Mouse (Mus musculus) urinary bladder, adult 18-20 months (tissue): ENCODE data around the gene Dclk1.

Experiments used
- DNase-seq, 2 experiments: peaks; one replicate each; pipeline ENCODE4 v3.0.0; 2022; ENCODE audit warnings: low spot score in 2 of 2, mixed read lengths in 2 of 2

The Dclk1 gene

GRCm38 (mm10) chr3:55333511-55333910, 91.3 kb downstream of the Dclk1 start:
- no peak for DNase-seq

GRCm38 (mm10) chr3:55336895-55337294, 94.7 kb downstream of the Dclk1 start:
- peak in 1 of 2 experiments; percentile 39 for DNase-seq

GRCm38 (mm10) chr3:55337671-55338070, 95.5 kb downstream of the Dclk1 start:
- DNase-seq: no peak

- DNase-seq: no peak
Measured at GRCm38 (mm10) chr3:55342445-55342844, 100.3 kb downstream of the Dclk1 start.

GRCm38 (mm10) chr3:55347371-55348025, 105.3 kb downstream of the Dclk1 start:
- DNase-seq: no peak

- DNase-seq: no peak
Measured at GRCm38 (mm10) chr3:55348026-55348390, 105.8 kb downstream of the Dclk1 start.

- DNase-seq: no peak
Measured at GRCm38 (mm10) chr3:55350194-55350593, 108.0 kb downstream of the Dclk1 start.

GRCm38 (mm10) chr3:55351281-55352052, 109.3 kb downstream of the Dclk1 start:
- no peak for DNase-seq

- DNase-seq: no peak
Measured at GRCm38 (mm10) chr3:55352529-55352928, 110.4 kb downstream of the Dclk1 start.

GRCm38 (mm10) chr3:55353169-55353568, 111.0 kb downstream of the Dclk1 start:
- no peak for DNase-seq

- peak; percentile 13 to 44 for DNase-seq
Measured at GRCm38 (mm10) chr3:55353909-55354511, 111.8 kb downstream of the Dclk1 start.

- DNase-seq: no peak
Measured at GRCm38 (mm10) chr3:55354765-55355164, 112.6 kb downstream of the Dclk1 start.

GRCm38 (mm10) chr3:55358486-55358885, 116.3 kb downstream of the Dclk1 start:
- DNase-seq: no peak

GRCm38 (mm10) chr3:55360836-55361235, 118.7 kb downstream of the Dclk1 start:
- no peak for DNase-seq

- no peak for DNase-seq
Measured at GRCm38 (mm10) chr3:55367166-55367565, 125.0 kb downstream of the Dclk1 start.

GRCm38 (mm10) chr3:55369156-55369555, 127.0 kb downstream of the Dclk1 start:
- DNase-seq: no peak

GRCm38 (mm10) chr3:55373689-55374088, 131.5 kb downstream of the Dclk1 start:
- DNase-seq: peak in 1 of 2 experiments; percentile 12

- no peak for DNase-seq
Measured at GRCm38 (mm10) chr3:55378591-55378990, 136.4 kb downstream of the Dclk1 start.

- no peak for DNase-seq
Measured at GRCm38 (mm10) chr3:55380471-55380870, 138.3 kb downstream of the Dclk1 start.

GRCm38 (mm10) chr3:55392605-55393004, 150.4 kb downstream of the Dclk1 start:
- no peak for DNase-seq

- DNase-seq: no peak
Measured at GRCm38 (mm10) chr3:55393549-55393948, 151.4 kb downstream of the Dclk1 start.

GRCm38 (mm10) chr3:55396792-55397191, 154.6 kb downstream of the Dclk1 start:
- no peak for DNase-seq
